Mouse (Mus musculus): ENCODE measurements at regions not wholly inside any gene's neighbourhood (a gene's known extent, or its start where the extent isn't known, plus 50 kb on each side); places are given as distances from the start of the nearest gene placed in this dataset.
A peak's percentile ranks its signal among the peaks of the same experiment; 100 is the strongest.

DNA sequence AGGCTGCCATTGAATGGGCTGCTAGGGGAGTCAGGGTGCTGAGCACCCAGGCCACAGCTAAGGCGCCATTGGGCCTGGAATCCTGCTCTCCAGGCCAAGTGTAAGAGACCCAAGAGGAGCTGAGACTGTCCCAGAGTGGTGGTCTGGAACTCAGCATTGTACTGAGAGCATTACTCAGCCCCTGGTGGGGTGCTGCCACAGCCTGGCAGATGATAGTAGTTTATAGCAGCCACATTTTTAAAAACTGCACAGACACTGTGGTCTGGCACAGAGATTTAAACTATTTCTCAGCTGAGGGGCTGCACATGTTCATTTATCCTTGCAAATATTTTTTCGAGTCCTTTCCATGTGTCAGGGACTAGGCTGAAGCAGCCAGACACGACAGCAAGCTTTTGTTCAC, 117.3 kb upstream of the Prok2 start:
- H3K9me3 ChIP-seq (ENCODE audit: low read length): no peaks in the 10 kb centered on the region
- ATAC-seq (peak; percentile 80), DNase-seq (peak; percentile 57)
- no peaks in the 10 kb centered on the region for H3K36me3 ChIP-seq (ENCODE audit: insufficient read depth)
- no peak overlapping the region for H3K4me2 ChIP-seq (ENCODE audit: low read depth)
- H3K4me3 ChIP-seq (ENCODE audit: low read depth, low read length): no peak overlapping the region
- TF ChIP-seq CTCF (IDR thresholded peaks at IDR 0.05; ENCODE audit: low read depth): peak; percentile 54
- no peaks in the 10 kb centered on the region for H3K27me3 ChIP-seq (ENCODE audit: insufficient read depth, low read length)
- 48% methylated on average over 3 of the region's 3 CpGs for WGBS
- no peak overlapping the region for H3K27ac ChIP-seq (ENCODE audit: low read depth, low read length)
- 0 out of 2 replicates have a peak, but pooled peaks cover 4% of the 10 kb centered on the region for H3K4me1 ChIP-seq (ENCODE audit: insufficient read depth)
- H3K9ac ChIP-seq: no peak overlapping the region

DNA sequence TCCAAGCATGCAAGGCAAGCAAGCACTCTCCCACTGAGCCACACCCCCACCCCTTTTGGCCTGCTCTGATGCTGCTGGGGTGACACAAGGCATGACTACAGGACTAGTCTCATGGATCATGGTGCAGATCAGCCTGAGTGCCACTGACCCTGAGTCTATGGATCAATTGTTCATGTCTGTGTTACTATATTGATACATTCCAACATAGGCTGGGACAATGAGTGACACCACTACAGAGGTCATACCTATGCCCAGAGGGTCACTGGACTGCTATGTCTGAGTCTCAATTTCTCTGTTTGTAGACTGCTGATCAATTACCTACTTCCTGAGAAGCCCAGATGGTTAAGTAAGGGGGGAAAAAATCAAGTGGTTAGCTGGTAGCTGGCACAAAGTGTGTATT, 116.5 kb upstream of the Prok2 start:
- H3K4me1 ChIP-seq (ENCODE audit: insufficient read depth): 0 out of 2 replicates have a peak, but pooled peaks cover 4% of the 10 kb centered on the region
- DNase-seq: no peak
- TF ChIP-seq CTCF (IDR thresholded peaks at IDR 0.05; ENCODE audit: low read depth): no peak
- no peak overlapping the region for H3K4me2 ChIP-seq (ENCODE audit: low read depth)
- no peak overlapping the region for H3K9ac ChIP-seq
- H3K27ac ChIP-seq (ENCODE audit: low read depth, low read length): no peak overlapping the region
- H3K36me3 ChIP-seq (ENCODE audit: insufficient read depth): no peaks in the 10 kb centered on the region
- no peaks in the 10 kb centered on the region for H3K9me3 ChIP-seq (ENCODE audit: low read length)
- no peak overlapping the region for H3K4me3 ChIP-seq (ENCODE audit: low read depth, low read length)
- no peak for ATAC-seq
- no peaks in the 10 kb centered on the region for H3K27me3 ChIP-seq (ENCODE audit: insufficient read depth, low read length)

DNA sequence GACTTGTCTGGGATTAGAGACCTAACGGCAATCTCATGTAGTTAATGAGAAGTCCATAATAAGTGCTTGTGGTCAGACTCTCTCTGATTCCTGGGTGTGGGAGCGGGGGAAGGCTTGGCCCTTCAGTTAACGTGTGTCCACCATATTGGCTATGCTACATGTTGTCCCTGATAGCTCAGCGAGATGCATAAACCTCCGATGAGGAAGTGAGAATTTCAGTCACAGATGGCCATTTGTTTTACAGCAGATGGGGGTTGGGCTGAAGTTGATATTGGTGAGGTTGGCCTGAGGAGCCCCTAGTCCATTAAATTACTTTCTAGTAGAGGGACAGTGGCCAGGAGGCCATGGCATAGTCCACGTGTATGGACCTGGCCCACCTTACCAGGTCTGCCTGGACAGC, 114.6 kb upstream of the Prok2 start:
- ATAC-seq: no peak
- no peak overlapping the region for H3K4me2 ChIP-seq (ENCODE audit: low read depth)
- TF ChIP-seq CTCF (IDR thresholded peaks at IDR 0.05; ENCODE audit: low read depth): no peak
- 81% methylated on average over 6 of the region's 6 CpGs for WGBS
- H3K36me3 ChIP-seq (ENCODE audit: insufficient read depth): no peaks in the 10 kb centered on the region
- 0 out of 2 replicates have a peak, but pooled peaks cover 4% of the 10 kb centered on the region for H3K4me1 ChIP-seq (ENCODE audit: insufficient read depth)
- no peak overlapping the region for H3K9ac ChIP-seq
- H3K27me3 ChIP-seq (ENCODE audit: insufficient read depth, low read length): no peaks in the 10 kb centered on the region
- H3K4me3 ChIP-seq (ENCODE audit: low read depth, low read length): no peak overlapping the region
- no peak for DNase-seq
- H3K27ac ChIP-seq (ENCODE audit: low read depth, low read length): no peak overlapping the region
- no peaks in the 10 kb centered on the region for H3K9me3 ChIP-seq (ENCODE audit: low read length)

DNA sequence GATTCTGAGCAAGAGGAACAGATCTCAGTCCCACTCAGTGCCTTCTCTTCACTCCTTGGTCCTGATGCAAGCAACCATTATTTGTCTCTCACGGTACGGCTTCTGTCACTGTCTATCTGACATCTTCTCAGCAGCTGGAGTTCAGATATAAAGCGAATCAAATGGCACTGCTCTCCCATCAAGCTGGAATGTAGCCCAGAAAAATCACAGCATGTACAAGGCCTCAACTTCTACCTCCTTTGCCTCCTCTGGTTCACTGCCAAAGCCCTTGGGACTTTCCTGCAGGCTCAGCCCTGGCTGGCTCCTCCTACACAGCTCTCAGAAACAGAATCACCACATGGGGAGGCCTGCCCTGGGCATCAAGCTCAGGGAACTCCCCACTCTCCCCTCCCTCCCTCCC, 107.1 kb upstream of the Prok2 start:
- Histone ChIP-seq H3K4me2 (ENCODE audit: low read depth) (no peak overlapping the region), H3K9me3 (ENCODE audit: low read length) (no peaks in the 10 kb centered on the region), H3K27ac (ENCODE audit: low read depth, low read length) (0 out of 2 replicates have a peak overlapping the region, but pooled peaks have one; percentile 9), H3K27me3 (ENCODE audit: insufficient read depth, low read length) (no peaks in the 10 kb centered on the region), H3K9ac (no peak overlapping the region), H3K36me3 (ENCODE audit: insufficient read depth) (no peaks in the 10 kb centered on the region), H3K4me1 (ENCODE audit: insufficient read depth) (no peaks in the 10 kb centered on the region), H3K4me3 (ENCODE audit: low read depth, low read length) (no peak overlapping the region)
- 22% methylated on average over 3 of the region's 3 CpGs for WGBS
- TF ChIP-seq CTCF (IDR thresholded peaks at IDR 0.05; ENCODE audit: low read depth): no peak
- ATAC-seq: peak; percentile 78
- DNase-seq: peak; percentile 72

DNA sequence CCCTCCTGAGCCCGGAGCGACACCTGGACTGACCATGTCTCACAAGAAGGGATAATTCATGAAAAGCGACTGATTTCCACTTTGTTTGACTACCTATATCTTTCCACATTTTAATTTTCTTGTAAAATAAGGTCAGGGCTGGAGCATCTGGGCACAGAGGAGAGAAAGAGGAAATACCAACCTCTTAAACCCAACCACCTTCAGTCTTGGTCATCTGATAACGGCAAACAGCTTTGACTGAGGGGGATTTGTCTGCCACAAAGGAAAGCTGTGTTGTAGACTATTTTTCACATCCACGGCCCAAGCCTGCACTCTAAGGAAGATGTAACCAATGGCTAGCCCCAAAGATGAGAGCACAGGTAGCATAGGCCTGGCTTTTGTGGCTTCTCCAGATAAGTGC, 101.4 kb upstream of the Prok2 start:
- no peaks in the 10 kb centered on the region for H3K27me3 ChIP-seq (ENCODE audit: insufficient read depth, low read length)
- no peak for TF ChIP-seq CTCF (IDR thresholded peaks at IDR 0.05; ENCODE audit: low read depth)
- no peak overlapping the region for H3K9ac ChIP-seq
- H3K4me1 ChIP-seq (ENCODE audit: insufficient read depth): no peaks in the 10 kb centered on the region
- 95% methylated on average over 5 of the region's 5 CpGs for WGBS
- no peak overlapping the region for H3K27ac ChIP-seq (ENCODE audit: low read depth, low read length)
- no peak overlapping the region for H3K4me3 ChIP-seq (ENCODE audit: low read depth, low read length)
- ATAC-seq: no peak
- no peak overlapping the region for H3K4me2 ChIP-seq (ENCODE audit: low read depth)
- H3K36me3 ChIP-seq (ENCODE audit: insufficient read depth): no peaks in the 10 kb centered on the region
- DNase-seq: no peak
- no peaks in the 10 kb centered on the region for H3K9me3 ChIP-seq (ENCODE audit: low read length)

DNA sequence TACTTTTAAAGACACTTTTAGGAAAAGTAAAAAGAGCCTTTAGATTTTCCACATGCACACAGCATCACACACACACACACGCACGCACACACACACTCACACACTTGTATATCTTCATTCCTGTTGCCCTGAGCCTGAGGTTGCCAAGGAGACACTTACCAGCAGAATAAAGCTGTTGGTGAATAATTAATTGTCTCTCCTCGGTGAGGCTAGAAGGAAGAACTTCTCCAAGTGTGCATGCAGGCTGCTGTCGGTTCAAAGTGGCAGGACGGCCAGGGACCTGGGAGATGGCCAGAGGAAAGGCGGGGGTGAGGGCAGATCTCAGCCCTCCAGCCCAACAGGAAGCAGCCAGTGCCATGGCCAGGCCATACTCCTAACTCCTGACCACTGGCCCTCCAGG, 98.6 kb upstream of the Prok2 start:
- H3K27ac ChIP-seq (ENCODE audit: low read depth, low read length): no peak overlapping the region
- DNase-seq (peak; percentile 35), ATAC-seq (peak; percentile 72)
- no peaks in the 10 kb centered on the region for H3K27me3 ChIP-seq (ENCODE audit: insufficient read depth, low read length)
- H3K9me3 ChIP-seq (ENCODE audit: low read length): no peaks in the 10 kb centered on the region
- no peak for TF ChIP-seq CTCF (IDR thresholded peaks at IDR 0.05; ENCODE audit: low read depth)
- 34% methylated on average over 6 of the region's 6 CpGs for WGBS
- H3K36me3 ChIP-seq (ENCODE audit: insufficient read depth): no peaks in the 10 kb centered on the region
- H3K4me2 ChIP-seq (ENCODE audit: low read depth): no peak overlapping the region
- H3K4me3 ChIP-seq (ENCODE audit: low read depth, low read length): no peak overlapping the region
- H3K9ac ChIP-seq: no peak overlapping the region
- no peaks in the 10 kb centered on the region for H3K4me1 ChIP-seq (ENCODE audit: insufficient read depth)

DNA sequence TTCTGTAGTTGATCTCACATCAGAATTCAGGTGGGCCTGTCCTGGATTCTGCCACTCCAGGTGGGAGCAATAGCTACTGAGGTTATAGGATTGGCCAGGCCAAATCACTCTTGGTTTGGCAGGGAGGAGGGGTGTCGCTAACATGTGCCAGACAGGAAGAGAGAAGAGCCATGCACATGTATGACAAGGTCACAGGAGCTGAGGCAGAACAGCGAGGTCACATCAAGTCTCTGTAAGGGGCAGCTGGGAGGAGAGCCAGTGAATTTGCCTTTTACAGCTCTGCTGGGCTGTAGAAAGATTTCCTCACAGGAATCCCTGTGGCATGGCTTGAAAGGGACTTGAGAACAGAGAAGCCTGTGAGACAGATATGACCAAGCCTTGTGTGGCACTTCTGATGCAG, 96.3 kb upstream of the Prok2 start:
- no peaks in the 10 kb centered on the region for H3K9me3 ChIP-seq (ENCODE audit: low read length)
- no peak overlapping the region for H3K9ac ChIP-seq
- H3K27ac ChIP-seq (ENCODE audit: low read depth, low read length): no peak overlapping the region
- H3K36me3 ChIP-seq (ENCODE audit: insufficient read depth): no peaks in the 10 kb centered on the region
- no peaks in the 10 kb centered on the region for H3K27me3 ChIP-seq (ENCODE audit: insufficient read depth, low read length)
- no peaks in the 10 kb centered on the region for H3K4me1 ChIP-seq (ENCODE audit: insufficient read depth)
- no peak for TF ChIP-seq CTCF (IDR thresholded peaks at IDR 0.05; ENCODE audit: low read depth)
- no peak for ATAC-seq
- no peak overlapping the region for H3K4me3 ChIP-seq (ENCODE audit: low read depth, low read length)
- no peak for DNase-seq
- no peak overlapping the region for H3K4me2 ChIP-seq (ENCODE audit: low read depth)
- 91% methylated on average over 2 of the region's 2 CpGs for WGBS
